Mouse (Mus musculus): ENCODE results near the gene Gm20503.

GRCm38 (mm10) chr4:58998688-58999087 lies 4.3 kb upstream of the Gm20503 start:
- no peak for TF ChIP-seq POLR2A (IDR thresholded peaks at IDR 0.05; ENCODE audit: borderline replicate concordance, insufficient read depth, low read length)
- TF ChIP-seq CTCF (IDR thresholded peaks at IDR 0.05; ENCODE audit: borderline replicate concordance, insufficient read depth, low read depth, low read length), result no peak

All from cerebellum, adult 2 months (tissue).